Mouse (Mus musculus): ENCODE results near the gene Mau2.
"Not testable (repeated sequence)": the region's sequence is repeated elsewhere in the genome, so short reads cannot be mapped to it uniquely, and the experiment has no call there.

Gene Mau2

GRCm38 (mm10) chr8:70023596-70023995 is 18.9 kb downstream of the Mau2 start:
- peak; percentile 14 for DNase-seq

GRCm38 (mm10) chr8:70015017-70015416 is 27.5 kb downstream of the Mau2 start:
- no peak for DNase-seq

DNA sequence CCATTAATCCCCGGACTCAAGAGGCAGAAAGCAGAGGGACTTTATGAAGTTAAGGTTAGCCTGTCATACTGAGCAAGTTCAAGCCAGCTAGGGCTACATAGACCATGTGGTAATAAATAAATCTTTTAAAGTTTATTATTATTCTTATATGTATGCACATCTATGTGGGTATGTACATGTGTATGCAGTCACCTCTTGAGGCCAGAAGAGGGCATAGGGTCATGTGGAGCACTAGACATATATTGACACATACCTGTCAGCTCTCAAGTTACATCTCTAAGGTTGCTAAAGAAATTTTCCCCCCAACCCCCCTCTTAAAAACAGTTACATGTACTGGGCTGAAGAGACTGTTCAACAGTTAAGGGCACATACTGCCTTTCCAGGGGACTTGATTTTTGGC is 29.8 kb downstream of the Mau2 start:
- no peak for DNase-seq

GRCm38 (mm10) chr8:70012350-70012749 is 30.2 kb downstream of the Mau2 start:
- DNase-seq = no peak

- DNase-seq = not testable (repeated sequence)
Observed at GRCm38 (mm10) chr8:70010796-70011195, 31.7 kb downstream of the Mau2 start.

GRCm38 (mm10) chr8:70005178-70005577 is 37.4 kb downstream of the Mau2 start:
- DNase-seq = no peak

- no peak for DNase-seq
Observed at GRCm38 (mm10) chr8:70004345-70004744, 38.2 kb downstream of the Mau2 start.

GRCm38 (mm10) chr8:70003204-70003657 is 39.3 kb downstream of the Mau2 start:
- no peak for DNase-seq

DNA sequence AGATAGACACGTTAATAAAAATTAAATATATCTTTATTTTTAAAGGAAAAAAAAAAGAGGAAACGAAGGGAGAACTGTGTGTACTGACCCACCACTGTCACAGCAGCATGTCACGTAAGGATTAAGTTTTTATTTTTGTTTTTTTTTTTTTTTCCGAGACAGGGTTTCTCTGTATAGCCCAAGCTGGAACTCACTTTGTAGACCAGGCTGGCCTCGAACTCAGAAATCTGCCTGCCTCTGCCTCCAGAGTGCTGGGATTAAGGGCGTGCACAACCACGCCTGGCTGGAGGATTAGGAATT is 40.7 kb downstream of the Mau2 start:
- DNase-seq = not testable (repeated sequence)

- no peak for DNase-seq
Observed at GRCm38 (mm10) chr8:70001176-70001891, 41.2 kb downstream of the Mau2 start.

DNA sequence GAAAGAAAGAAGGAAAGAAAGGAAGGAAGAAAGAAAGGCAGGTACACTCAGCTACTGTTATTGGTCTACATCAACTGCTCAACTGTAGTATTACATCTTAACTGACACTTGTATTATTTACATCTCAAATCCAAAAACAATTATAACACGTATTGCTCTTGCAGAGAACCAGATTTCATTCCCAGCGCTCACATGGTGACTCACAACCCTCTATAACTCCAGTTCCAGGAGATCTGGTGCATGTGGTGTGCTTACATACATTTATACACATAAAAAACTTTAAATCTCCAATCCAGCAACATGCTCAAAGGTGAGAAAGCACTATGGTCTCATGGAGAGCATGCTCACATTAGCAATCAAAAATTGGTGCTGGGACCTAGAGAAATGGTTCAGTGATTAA is 42.3 kb downstream of the Mau2 start:
- no peak for DNase-seq

DNA sequence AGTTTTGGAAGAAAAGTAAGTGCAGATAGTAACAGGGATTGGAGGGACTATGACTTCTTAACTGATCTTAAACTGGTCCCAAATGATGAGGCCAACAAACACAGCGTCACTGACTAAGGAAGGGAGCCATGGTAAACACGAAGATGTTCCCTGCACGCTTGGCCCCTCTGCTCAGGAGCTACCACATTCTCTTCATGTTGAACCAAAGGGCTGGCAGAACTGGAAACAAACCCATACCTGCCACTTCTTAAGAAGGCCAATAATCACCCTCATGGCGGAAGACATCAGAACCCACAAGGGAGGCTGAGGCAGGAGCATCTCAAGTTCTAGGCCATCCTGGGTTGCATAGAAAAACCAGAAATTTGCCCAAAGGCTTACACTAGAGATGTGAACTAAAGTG is 43.3 kb downstream of the Mau2 start:
- no peak for DNase-seq

DNA sequence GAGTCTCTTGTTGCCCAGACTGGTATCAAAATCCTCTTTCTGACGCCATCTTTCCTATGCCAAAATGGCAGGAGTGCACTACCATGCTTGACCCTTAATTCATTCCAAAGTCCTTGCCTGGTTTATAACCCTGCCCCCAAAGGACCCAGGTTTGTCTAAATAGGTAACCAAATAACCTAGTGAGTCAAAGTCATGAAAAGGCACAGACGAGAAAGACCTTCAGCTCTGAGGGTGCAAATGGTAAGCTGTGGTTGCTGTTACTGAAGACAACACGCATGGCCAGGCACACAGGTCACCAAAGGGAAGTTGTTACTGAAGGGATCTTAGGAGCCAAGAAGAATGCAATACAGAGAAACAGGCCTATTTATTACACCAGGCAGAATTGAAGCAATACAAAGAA is 43.8 kb downstream of the Mau2 start:
- DNase-seq = no peak

DNA sequence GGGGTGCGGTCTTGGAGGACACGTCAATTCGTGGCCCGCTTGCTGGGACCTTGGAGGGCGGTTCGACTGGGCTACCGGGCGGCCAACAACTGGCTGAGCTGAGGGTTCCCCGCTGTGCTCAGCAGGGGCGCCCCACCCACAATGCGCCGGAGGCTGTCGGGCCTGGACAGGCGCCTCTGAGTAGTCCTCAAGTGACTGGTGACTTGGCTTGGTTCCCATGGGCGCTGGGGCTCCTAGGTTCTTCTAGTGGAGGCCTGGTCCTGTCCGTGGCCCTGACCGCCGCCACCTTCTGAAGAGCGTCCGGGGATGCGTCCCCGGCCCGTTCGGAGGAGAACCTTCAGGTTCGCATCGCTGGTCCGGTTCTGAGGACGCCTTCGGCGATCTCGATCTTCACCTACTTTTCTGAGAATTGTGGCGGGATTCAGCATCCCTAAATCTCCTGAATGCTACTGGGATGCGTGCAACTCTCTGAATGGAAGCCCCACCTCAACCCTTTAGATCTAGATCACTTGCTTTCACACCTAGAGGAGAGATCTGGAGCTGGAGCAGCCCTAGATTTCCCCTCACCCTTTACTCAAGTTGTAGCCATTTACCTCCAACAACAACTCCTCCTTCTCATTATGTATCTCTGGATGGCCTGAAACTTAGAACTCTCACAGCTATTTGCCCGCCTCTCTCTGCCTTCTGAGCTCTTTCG is 45.8 kb downstream of the Mau2 start:
- no peak for DNase-seq

GRCm38 (mm10) chr8:69995776-69996588 is 46.6 kb downstream of the Mau2 start, which contains the start of gene Gatad2a:
TSS of gene Gatad2a (minus strand) at chr8:69996384.
- peak; percentile 100 for DNase-seq

DNA sequence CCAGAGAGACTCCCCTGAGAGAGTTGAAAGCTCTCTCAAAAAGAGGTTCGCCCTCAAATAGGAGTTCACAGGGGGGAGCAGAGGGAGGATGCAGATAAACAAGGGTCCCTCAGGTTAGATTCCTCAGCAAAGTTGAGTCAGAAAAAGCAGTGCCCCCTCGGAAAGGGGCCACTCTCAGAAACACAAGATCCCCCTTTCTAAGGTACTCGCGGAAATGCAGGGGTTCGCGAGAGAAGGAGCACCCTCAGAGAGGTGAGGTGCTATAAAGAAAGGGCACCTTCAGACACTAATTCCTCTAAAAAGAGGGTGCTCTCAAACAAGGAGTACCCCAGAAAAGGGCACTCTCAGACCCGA is 47.1 kb downstream of the Mau2 start:
- DNase-seq = no peak

GRCm38 (mm10) chr8:69988936-69989335 is 53.6 kb downstream of the Mau2 start:
- not testable (repeated sequence) for DNase-seq

GRCm38 (mm10) chr8:69987744-69988143 is 54.8 kb downstream of the Mau2 start:
- no peak for DNase-seq

GRCm38 (mm10) chr8:69984876-69985553 is 57.5 kb downstream of the Mau2 start:
- no peak for DNase-seq

GRCm38 (mm10) chr8:69978456-69978855 is 64.1 kb downstream of the Mau2 start:
- no peak for DNase-seq

- DNase-seq = no peak
Observed at GRCm38 (mm10) chr8:69974806-69975205, 67.7 kb downstream of the Mau2 start.

DNA sequence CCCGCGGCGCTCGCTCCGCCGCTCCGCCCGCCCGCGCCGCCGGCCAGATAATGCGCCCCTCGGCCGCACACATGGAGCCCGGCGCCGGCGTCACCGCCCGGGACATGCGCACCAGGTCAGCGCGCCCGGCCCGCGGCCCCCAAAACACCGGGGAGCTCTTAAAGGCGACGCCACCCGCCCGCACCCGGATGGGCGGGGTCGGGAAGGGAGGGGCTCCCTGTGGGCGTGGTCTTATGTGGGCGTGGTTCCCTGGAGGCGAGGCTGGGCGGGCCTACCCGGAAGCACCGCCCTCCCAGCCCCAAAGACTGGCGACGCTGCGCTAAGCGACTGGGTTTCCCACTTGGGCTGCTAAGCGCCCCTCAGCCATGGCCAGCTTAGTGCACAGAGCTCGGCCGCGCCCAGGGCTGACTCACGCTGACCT is 68.3 kb downstream of the Mau2 start:
- DNase-seq = peak; percentile 91
